Mouse (Mus musculus) embryonic fibroblast, embryonic 13.5 days (primary cell): ENCODE measurements around the gene Zfp653.

ENCODE experiments used
- CTCF ChIP-seq: IDR thresholded peaks from 2 replicates; pipeline ENCODE4 v1.5.1; 2011; ENCODE audit warnings: mild to moderate bottlenecking, control low read depth, low read length, moderate library complexity, borderline replicate concordance; ENCODE audit not compliant: insufficient read depth
- POLR2A ChIP-seq: IDR thresholded peaks from 2 replicates; pipeline ENCODE4 v1.6.1; 2011; ENCODE audit warnings: low read depth, mild to moderate bottlenecking, control low read depth, low read length, moderate library complexity

GRCm38 (mm10) chr9:22116086-22116485 is 44.9 kb upstream of the Zfp653 start:
- TF ChIP-seq CTCF (no peak), POLR2A (no peak)
